Mouse (Mus musculus): ENCODE data around the gene Platr17.

Gene Platr17

DNA sequence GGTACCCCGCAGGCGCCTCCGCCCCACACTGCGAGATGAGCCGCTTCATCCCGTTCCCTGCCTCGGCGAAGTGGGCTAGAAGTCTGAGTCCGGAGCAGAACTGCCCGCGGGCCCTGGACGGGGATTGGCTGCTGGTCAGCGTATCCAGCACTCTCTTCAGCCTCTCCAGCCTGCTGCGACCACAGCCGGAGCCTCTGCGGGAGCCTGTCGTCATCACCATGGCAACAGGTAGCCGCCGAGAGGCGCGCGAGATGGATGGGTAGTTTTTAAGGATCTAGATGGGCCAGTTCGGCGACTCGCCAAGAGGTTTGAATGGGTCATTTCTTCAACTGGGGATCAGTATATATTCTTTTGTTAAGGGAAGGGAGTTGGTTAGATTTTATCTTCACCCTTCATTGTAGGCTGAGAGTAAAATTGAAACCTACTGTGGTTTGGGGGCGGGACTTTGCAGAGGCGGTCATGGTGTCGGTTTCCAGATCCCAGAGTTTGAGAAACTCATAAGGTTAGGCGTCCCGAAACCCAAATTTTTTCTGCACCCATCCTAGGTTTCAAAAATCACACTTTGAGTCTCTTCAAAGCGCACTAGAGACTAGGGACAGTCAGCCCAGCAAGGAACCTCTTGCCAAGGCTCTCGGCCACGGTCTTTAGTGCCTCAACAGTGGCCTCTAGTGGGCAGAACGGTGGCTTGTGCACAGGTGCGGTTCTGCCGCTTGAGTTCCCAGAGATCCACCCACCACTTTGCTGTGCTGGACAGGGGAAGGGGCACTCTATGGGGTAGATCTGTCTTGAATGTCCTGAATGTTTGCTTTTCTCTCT lies 15.6 kb downstream of the Platr17 start:
- DNase-seq (ENCODE audit: low spot score) = peak; percentile 86

DNA sequence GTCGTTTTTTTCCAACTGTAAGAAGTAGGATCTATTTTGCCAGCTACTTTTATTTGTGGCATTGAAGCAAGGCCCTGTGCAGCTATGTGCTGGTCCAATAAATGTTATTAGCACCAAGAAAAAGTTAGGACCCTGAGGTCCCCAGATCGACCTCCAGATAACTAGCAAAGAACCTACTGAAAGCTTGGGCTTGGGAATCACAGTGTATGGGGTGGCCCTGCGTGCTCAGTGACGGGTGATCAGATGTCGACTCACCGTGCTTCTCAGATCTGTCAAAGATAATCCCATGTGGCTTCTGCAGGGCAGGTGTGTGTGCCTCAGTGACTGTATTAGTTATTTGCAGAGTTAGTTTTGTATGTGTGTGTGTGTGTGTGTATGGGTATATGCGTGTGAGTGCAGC lies 16.4 kb downstream of the Platr17 start:
- DNase-seq (ENCODE audit: low spot score) = no peak

DNA sequence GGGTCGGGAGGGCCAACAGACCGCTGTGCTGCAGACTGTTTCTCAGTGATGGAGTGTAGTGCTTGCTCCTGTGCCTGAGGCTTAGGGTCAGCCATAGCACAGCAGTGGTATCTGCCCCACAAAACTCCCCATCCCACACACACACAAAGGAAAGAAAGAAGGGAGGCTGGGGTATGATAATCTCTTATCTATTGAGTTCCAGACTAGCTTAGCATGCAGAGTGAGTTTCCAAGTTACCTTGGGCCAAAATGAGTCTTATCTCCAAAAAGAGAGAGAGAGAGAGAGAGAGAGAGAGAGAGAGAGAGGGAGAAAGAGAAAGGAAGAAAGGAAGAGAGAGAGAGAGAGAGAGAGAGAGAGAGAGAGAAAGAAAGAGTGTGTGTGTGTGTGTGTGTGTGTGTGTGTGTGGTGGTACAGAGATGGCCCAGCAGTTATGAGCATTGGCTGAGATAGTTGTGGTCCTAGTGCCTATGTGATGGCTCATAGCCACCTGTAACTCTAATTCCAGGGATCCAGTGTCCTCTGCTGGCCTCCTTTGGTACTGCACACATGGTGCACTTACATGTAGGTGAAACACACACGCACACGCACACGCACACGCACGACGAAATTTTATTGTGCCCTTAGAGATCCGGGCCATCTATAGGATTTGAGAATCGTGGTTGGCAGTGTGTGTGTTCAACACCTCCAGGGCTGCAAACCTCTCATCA lies 19.8 kb downstream of the Platr17 start:
- DNase-seq (ENCODE audit: low spot score) = no peak

DNA sequence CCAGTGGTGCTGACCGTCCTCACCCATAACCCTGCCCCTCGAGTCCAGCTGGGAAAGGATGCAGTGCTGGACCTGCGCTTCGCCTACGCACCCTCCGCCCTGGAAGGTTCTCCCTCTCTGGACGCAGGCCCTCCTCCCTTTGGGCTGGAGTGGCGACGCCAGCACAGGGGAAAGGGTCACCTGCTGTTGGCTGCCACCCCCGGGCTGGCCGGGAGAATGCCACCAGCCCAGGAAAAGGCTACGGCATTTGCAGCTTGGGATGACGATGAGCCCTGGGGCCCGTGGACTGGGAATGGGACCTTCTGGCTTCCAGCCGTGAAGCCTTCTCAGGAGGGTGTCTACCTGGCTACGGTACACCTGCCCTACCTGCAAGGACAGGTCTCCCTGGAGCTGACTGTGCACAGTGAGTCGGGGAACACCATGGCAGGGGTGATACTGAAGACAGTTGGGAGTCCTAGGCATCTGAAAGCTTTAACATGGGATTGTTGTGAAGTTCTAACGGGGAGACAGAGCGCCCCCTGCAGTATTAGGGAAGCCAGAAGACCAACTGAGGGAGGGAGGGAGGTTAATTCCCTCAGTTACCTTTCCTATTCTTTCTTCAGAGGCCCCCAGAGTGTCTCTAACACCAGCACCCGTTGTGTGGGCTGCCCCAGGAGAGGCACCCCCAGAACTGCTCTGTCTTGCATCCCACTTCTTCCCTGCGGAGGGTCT lies 20.6 kb downstream of the Platr17 start:
- DNase-seq (ENCODE audit: low spot score) = no peak

DNA sequence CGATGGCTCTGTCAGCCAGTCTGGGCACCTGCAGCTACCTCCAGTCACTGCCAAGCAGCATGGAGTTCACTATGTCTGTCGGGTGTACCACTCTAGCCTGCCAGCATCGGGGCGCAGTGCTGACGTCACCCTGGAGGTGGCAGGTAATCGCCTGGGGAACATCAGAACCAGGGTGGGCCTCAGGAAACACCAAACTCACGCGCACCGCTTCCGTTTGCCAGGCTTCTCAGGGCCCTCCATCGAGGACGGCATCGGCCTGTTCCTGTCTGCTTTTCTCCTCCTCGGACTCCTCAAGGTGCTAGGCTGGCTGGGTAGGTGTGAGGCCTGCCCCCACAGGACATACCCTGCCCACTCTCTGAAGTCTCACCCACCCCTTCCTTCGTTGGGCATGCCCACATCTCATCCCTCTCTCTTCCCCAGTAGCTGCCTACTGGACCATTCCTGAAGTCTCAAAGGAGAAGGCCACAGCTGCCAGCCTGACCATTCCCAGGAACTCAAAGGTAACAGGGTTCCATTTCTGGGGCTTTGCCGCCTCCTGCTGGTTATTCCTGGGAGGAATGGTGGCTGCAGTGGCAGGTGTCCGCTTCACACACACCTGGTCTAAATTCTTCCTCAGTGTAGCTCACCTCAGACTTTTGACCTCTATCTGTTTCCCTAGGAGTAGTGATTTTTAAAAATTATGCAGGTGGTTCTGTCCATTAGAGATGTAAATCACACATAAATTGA lies 21.4 kb downstream of the Platr17 start:
- no peak for DNase-seq (ENCODE audit: low spot score)

GRCm38 (mm10) chr17:33928251-33928947 lies 23.5 kb downstream of the Platr17 start:
- no peak for DNase-seq (ENCODE audit: low spot score)

DNA sequence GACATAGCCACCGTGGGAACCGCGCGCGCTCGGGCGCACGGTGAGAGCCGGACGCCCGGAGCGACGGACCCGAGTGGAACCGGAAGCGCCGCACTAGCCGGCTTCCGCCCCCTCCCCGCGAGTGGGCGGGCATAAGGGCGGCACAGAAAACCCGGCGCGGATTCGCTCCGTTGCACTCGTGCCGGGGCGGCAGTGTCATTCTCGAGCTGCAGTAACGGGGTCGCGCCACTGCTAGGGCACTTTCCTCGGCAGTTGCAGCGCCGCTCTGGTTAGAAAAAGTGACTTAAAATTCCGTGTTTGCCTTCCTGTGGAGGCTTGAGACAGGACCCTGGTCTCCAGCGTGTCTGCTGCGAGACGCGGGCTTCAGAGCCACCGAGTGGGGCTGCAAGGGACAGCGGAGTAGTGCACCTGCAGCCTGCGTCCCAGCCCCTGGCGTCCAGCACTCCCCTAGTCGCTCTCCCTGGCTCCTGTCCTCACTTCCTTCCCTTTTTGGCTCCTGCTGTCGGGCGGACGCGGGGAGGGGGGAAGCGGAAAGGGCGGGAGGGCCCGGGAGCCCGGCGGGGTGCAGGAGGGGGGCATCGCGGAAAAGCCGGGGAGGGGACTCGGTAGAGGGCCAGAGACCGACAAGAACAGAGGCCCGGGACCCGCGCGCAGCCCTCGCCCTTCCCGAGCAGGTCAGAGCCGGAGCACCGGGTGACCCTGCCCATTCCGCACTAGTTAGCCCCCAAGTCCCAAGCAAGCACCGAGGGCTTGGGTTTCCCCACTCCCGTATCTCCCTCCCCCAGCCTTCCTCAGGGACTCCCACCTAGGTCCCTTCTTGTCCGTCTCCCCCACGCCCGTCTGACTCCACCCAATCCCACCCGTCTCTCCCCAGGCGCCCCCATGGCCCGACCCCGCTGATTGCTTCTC lies 24.7 kb downstream of the Platr17 start, which contains the start of gene Rgl2:
TSS of gene Rgl2 (plus strand) at position 173 of the 909 bp plus-strand sequence.
- DNase-seq (ENCODE audit: low spot score) = peak; percentile 93

DNA sequence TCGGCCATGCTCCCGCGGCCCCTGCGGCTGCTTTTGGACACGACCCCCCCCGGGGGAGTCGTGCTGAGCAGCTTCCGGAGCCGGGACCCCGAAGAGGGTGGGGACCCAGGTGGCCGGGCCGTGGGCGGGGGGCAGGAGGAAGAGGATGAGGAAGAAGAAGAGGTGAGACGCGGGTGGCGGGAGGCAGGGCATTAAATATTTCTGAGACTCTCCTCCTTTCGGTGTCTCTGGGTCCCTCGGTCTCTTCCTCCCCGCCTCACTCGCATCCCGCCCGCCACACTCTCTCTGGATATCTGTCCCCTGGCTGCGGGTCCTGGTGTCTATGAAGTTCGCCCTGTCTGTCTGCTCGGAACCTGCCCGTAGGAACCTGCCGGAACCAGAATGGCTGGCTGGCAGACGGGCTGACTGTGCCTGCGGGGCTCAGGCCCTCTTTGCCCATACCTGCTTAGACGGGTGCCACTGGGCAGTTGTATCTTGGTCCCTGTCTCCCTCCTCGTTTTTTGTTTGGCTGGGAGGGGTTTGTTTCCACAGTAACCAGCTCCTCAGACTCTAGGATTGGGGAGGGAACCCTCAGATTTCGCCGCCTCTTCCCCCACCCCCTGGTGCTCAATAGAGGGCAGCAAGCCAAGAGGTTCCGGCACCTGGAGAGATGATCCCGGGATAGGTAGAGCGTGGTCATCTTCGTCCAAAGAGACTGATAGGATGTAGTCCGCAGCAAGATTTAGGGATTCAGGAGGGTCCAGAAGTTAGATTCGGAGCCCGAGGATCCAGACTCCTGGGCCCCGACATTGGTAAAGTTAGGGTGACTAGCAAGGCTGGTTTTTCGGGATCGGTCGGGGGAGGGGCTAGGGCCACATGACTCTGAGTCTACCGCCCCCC lies 25.6 kb downstream of the Platr17 start:
- DNase-seq (ENCODE audit: low spot score) = no peak

DNA sequence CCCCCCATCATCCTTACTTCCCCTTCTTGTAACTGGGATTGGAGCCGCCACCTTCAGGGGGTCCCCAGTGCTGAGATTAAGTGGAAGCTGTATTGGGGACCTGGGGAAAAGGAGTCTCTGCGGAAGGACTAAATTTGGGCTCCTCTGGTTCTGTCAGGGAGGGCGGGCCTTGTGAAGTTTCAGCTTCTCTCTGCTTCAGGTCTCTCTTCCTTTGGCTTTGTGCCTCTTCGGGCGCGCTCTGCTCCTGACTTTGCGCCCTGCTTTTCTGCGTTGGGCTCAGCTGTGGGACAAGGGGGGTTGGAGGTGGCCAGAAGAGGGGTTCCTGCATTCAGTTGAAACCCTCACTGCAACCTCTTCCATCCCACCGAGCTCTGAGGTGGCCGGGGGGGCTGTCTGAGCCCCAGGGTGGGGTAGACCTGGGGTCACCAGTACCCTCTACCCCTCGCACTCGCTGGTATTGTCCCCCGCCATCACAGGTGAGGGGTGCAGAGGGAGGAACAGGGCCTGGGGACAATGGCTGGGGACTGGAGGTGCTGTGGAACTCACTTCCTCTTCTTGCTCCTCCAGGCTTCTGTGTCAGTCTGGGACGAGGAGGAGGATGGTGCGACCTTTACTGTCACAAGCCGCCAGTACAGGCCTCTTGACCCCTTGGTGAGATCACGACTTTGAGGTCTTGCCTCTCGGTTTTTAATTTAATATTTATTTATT lies 26.4 kb downstream of the Platr17 start:
- DNase-seq (ENCODE audit: low spot score) = no peak

GRCm38 (mm10) chr17:33931947-33932346 lies 27.0 kb downstream of the Platr17 start:
- DNase-seq (ENCODE audit: low spot score) = no peak

DNA sequence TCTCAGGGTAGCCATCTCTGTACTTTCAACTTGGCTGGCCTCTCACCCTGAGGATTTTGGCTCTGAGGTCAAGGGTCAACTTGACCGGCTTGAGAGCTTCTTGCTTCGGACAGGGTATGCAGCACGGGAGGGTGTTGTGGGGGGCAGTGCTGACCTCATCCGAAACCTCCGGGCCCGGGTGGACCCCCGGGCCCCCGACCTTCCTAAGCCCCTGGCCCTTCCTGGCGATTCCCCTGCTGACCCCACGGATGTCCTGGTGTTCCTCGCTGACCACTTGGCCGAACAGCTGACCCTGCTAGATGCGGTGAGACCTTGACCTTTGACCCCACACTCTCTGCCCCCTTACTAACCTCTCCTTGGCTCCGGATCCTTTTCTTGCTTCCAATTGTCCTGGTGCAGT lies 27.5 kb downstream of the Platr17 start:
- no peak for DNase-seq (ENCODE audit: low spot score)

DNA sequence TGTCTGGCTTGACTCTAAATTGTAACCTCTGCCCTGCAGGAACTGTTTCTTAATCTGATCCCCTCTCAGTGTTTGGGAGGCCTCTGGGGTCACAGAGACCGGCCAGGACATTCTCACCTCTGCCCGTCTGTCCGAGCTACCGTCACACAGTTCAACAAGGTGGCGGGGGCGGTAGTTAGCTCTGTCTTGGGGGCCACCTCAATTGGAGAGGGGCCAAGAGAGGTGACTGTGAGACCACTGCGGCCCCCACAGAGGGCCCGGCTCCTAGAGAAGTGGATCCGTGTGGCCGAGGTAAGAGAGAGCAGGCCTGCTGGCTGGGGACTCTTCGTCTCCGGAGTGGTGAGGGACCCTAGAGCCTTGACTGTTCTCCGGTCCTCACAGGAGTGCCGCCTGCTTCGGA lies 28.0 kb downstream of the Platr17 start:
- DNase-seq (ENCODE audit: low spot score) = no peak

- DNase-seq (ENCODE audit: low spot score) = no peak
Measured at GRCm38 (mm10) chr17:33935422-33936055, 30.6 kb downstream of the Platr17 start.

- DNase-seq (ENCODE audit: low spot score) = no peak
Measured at GRCm38 (mm10) chr17:33936993-33937392, 32.1 kb downstream of the Platr17 start.

DNA sequence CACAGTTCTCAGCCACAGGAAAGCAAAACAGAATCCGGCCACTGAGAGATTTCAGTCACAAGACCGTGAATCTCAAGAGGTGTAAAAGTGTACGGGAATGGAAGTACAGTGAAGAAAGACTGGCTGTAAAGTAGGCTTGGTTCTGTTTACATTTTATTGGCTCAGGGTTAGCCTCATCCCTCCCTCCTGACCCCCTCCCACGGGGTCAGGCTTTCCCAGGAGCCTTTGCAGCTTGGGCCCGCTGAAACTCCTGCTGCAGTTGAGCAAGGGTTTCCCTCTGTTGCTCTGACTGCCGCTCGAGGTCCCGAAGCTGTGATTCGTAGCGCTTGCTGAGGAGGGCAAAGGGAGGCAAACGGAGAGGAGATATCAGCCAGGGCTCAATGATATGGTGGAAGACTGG lies 33.8 kb downstream of the Platr17 start:
- DNase-seq (ENCODE audit: low spot score) = no peak

GRCm38 (mm10) chr17:33940206-33940805 lies 35.4 kb downstream of the Platr17 start, which contains the start of the genes Pfdn6 and Wdr46:
TSS of gene Pfdn6 (minus strand) at chr17:33940343.
TSS of gene Wdr46 (plus strand) at chr17:33940660.
- DNase-seq (ENCODE audit: low spot score) = peak; percentile 88

GRCm38 (mm10) chr17:33940981-33941380 lies 36.0 kb downstream of the Platr17 start:
- no peak for DNase-seq (ENCODE audit: low spot score)

DNA sequence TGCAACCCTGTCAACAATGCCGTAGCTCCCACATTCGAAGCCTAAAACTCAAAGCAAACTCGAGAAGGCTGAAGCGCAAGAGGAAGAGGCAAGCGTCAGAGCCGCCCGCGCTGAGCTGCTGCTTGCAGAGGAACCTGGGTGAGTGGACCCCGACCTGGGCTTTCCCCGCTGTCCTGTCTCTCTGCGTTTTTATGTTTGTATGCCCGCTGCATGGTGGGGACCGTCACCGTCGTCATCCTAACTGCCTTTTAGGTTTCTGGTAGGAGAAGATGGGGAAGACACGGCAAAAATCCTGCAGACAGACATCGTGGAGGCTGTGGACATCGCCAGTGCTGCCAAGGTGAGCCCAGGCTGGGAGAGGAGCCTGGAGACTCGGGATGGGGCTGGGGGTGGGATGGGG lies 36.4 kb downstream of the Platr17 start:
- DNase-seq (ENCODE audit: low spot score) = no peak

All from testis, postnatal 14 days (tissue).